Mouse (Mus musculus): ENCODE data around the gene Flad1. TPM values are rescaled to one million over a fixed set of nuclear protein-coding genes. Genes with fewer than 3 reads are reported as not detected.
"Not testable (repeated sequence)": the region's sequence is repeated elsewhere in the genome, so short reads cannot be mapped to it uniquely, and the experiment has no call there.

Flad1 gene
- total RNA-seq, 2 experiments from 2014 or later = 30.9 to 36.8 TPM

- DNase-seq (ENCODE audit: low spot score in 2 of 2) = peak; percentile 83 to 88
These were observed 18.8 kb upstream of the Flad1 start, which contains the start of gene Pygo2 for GRCm38 (mm10) chr3:89430171-89431159. Pygo2 (plus strand) TSS chr3:89430214.

- DNase-seq (ENCODE audit: low spot score in 2 of 2) = not testable (repeated sequence)
These were observed 17.4 kb upstream of the Flad1 start for GRCm38 (mm10) chr3:89429021-89429420.

GRCm38 (mm10) chr3:89425876-89426275 lies 14.2 kb upstream of the Flad1 start:
- no peak for DNase-seq (ENCODE audit: low spot score in 2 of 2)

- no peak for DNase-seq (ENCODE audit: low spot score in 2 of 2)
These were observed 13.5 kb upstream of the Flad1 start for GRCm38 (mm10) chr3:89425141-89425525.

GRCm38 (mm10) chr3:89424416-89425140 lies 12.9 kb upstream of the Flad1 start:
- no peak for DNase-seq (ENCODE audit: low spot score in 2 of 2)

GRCm38 (mm10) chr3:89422556-89423205 lies 11.0 kb upstream of the Flad1 start:
- DNase-seq (ENCODE audit: low spot score in 2 of 2) = no peak

- no peak for DNase-seq (ENCODE audit: low spot score in 2 of 2)
These were observed 10.3 kb upstream of the Flad1 start for GRCm38 (mm10) chr3:89421810-89422473.

DNA sequence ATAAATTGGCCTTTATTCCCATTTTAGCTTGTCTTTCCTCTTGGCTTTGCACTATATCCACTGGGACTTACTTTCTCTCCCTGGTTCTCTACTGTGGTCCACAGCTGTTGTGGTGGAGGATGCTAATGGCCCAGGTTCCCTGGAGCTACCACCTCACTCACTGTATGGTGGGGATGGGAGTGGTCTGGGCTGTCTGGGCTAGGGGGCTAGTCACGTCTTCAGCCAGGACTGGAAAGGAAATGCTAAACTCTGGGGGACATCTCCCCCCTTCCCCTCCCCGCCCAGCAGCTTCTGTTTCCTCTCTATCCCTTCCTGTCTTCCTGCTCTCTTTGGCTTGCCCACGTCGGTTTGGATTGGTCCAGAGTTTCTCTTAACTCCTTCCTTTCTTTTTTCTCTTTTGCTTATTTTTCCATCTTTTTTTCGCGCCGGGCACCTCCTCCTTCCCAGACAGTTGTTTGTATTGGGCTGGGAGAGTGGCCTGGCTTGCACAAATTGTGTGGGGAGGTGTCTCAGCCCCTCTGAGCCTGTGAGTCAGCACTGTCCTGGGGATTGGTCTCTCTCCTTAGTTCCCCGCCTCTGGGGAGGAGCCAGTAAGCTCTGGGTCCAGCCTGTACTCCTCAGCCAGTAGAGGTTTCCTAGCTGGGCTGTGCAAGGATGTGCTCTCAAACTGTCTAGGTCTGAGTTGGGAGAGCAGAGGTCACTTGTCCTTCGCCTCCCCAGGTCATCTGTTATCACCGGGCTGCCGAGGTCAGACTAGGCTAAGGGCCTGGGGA lies 9.5 kb upstream of the Flad1 start:
- peak in 1 of 2 experiments; percentile 69 for DNase-seq (ENCODE audit: low spot score in 2 of 2)

DNA sequence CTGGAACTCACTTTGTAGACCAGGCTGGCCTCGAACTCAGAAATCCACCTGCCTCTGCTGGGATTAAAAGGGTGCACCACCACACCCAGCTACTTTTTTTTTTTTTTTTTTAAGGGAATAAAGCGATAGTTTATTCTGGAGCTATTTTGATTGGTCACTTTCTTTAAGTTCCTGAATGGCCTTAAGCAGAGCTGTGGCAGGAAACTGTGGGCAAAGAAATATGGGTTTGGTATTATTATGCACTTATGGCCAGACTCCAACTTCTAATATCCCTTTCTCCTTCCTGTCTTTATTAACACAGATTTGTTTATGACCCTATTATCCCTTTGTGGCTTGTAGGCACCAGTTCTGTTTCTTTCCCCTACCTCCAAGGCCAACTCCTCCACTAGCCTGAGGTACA lies 8.8 kb upstream of the Flad1 start:
- no peak for DNase-seq (ENCODE audit: low spot score in 2 of 2)

- no peak for DNase-seq (ENCODE audit: low spot score in 2 of 2)
These were observed 8.3 kb upstream of the Flad1 start for GRCm38 (mm10) chr3:89419981-89420380.

GRCm38 (mm10) chr3:89419571-89419970 lies 7.9 kb upstream of the Flad1 start:
- peak in 1 of 2 experiments; percentile 38 for DNase-seq (ENCODE audit: low spot score in 2 of 2)

GRCm38 (mm10) chr3:89418861-89419250 lies 7.2 kb upstream of the Flad1 start:
- DNase-seq (ENCODE audit: low spot score in 2 of 2) = peak in 1 of 2 experiments; percentile 69

DNA sequence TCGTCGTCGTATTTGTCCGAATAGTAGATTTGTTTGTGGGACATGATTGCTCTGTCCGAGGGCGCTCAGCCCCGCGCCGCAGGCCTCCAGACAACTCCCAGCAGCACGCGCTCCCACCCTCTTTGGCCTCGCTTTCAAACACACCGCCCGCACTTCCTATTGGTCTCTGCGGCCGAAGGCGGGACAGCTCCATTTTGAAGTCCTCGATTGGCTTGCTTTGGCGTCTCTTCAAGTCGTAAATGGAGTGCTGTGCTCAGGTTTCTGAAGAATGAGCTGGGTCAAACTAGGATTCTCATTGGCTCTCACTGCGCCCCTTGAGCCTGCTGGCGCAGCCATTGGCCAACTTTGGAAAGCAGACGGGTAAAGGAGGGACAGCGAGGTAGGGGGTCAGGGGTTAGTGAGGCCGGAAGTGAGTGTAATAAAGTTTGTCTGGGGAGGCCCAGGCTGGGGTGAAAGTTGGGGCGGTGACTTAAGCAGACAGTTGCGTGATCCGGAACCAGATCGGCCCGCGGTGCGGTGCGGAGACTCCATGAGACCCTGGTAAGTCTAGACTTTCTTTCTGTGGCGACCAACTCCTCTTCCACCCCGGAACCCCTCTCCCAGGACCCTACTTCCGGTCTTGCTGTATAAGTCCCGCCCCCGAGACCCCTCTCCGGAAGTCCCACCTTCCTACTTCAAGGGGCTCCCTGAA lies 6.6 kb upstream of the Flad1 start, which contains the start of the genes Cks1b and Shc1:
Gene Cks1b, minus strand, starts transcription at position 214 of the 691 bp plus-strand sequence.
Gene Shc1, plus strand, starts transcription at position 274 of the 691 bp plus-strand sequence.
- peak; percentile 65 to 87 for DNase-seq (ENCODE audit: low spot score in 2 of 2)

DNA sequence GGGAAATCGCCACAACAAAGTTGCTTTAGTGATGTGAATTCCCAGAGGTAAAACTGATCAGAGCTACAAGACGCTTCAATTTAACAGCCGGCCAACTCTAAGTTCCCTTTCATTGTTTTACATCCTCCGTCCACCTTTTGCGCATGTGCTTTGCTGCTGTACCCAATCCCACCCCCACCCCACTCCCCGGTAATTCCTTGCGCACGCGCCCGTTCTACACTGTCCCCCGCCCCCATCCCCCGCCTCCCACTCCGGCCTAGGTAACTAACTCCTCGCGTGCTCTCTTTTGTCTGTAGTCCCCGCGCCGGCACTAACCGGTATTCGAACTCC lies 6.1 kb upstream of the Flad1 start:
- DNase-seq (ENCODE audit: low spot score in 2 of 2) = peak in 1 of 2 experiments; percentile 31

DNA sequence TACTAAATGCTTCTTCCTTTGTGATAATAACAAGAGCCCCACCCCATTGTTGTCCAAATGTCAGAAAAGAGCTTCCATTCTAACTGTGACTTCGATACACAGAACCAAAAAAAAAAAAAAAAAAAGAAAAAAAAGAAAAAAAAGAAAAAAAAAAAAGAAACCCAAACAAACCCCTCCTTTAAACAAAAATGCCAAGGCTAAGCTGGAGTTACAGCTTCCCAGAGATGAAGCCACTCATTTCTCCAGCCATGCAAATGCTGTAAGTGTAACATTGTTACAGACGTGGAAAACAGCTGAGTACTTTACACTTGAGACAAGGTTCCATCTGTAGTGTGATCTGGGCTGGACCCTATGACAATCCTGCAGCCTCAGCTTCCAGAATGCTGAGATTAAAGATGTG lies 5.5 kb upstream of the Flad1 start:
- DNase-seq (ENCODE audit: low spot score in 2 of 2) = no peak

- DNase-seq (ENCODE audit: low spot score in 2 of 2) = no peak
These were observed 4.5 kb upstream of the Flad1 start for GRCm38 (mm10) chr3:89416158-89416557.

GRCm38 (mm10) chr3:89410864-89411263 lies 806 bp downstream of the Flad1 start:
- no peak for DNase-seq (ENCODE audit: low spot score in 2 of 2)

GRCm38 (mm10) chr3:89409701-89410100 lies 2.0 kb downstream of the Flad1 start:
- DNase-seq (ENCODE audit: low spot score in 2 of 2) = no peak

DNA sequence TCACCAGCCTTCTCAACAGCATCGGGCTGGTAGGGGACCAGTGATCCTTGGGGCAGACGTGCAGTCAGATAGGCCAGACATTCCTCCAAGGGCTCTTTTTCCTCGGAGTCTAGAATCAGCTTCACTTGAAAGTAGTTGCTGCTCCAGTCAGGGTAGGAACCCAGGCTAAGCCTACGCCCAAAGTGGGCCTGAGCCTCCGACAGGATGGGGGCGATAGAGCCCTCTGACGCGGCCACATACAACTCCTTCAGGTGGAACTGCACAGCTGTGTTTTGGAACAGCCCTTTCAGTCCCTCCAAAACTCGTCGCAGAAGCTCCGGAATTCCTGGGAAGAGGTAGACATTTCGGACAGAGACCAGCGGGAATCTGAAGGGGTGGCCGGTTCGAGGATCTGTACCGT lies 3.2 kb downstream of the Flad1 start:
- DNase-seq (ENCODE audit: low spot score in 2 of 2) = no peak

All from adrenal gland, postnatal 4 days (tissue).